Mouse (Mus musculus) forebrain, embryonic 15.5 days (tissue): ENCODE results near the gene Sema6b. TPM values are rescaled to one million over a fixed set of nuclear protein-coding genes. Genes with fewer than 3 reads are reported as not detected.
A peak's percentile ranks its signal among the peaks of the same experiment; 100 is the strongest.

ENCODE experiments used
- ATAC-seq: fragments of 200-750 bp; cut with Nextera tagmentation; replicated peaks from 2 replicates; pipeline ENCODE4 v1.8.0; 2017; ENCODE audit warnings: mild to moderate bottlenecking, moderate TSS enrichment, moderate library complexity
- H3K27ac ChIP-seq: fragments of 300-500 bp; sonication (generic); replicated peaks from 2 replicates; pipeline ENCODE4 v1.5.1; 2015; ENCODE audit warnings: mild to moderate bottlenecking, inconsistent platforms
- H3K27me3 ChIP-seq: fragments of 300-500 bp; sonication (generic); 2 replicates; pipeline ENCODE4 v1.6.1; 2015; ENCODE audit warnings: inconsistent platforms
- H3K36me3 ChIP-seq: fragments of 300-500 bp; sonication (generic); 2 replicates; pipeline ENCODE4 v1.6.1; 2015; ENCODE audit warnings: mild to moderate bottlenecking, inconsistent platforms
- H3K4me1 ChIP-seq: fragments of 300-500 bp; sonication (generic); 2 replicates; pipeline ENCODE4 v1.6.1; 2015; ENCODE audit warnings: inconsistent platforms
- H3K4me2 ChIP-seq: fragments of 300-500 bp; sonication (generic); replicated peaks from 2 replicates; pipeline ENCODE4 v1.6.1; 2015; ENCODE audit warnings: mild to moderate bottlenecking, inconsistent platforms
- H3K4me3 ChIP-seq: fragments of 300-500 bp; sonication (generic); 2 replicates; pipeline ENCODE4 v1.5.1; 2015; ENCODE audit warnings: mild to moderate bottlenecking, inconsistent platforms
- H3K9ac ChIP-seq: fragments of 300-500 bp; sonication (generic); replicated peaks from 2 replicates; pipeline ENCODE4 v1.6.1; 2015; ENCODE audit warnings: mild to moderate bottlenecking, inconsistent platforms
- H3K9me3 ChIP-seq: fragments of 300-500 bp; sonication (generic); 2 replicates; pipeline ENCODE4 v1.6.1; 2016; ENCODE audit warnings: inconsistent platforms
- WGBS: fragments of 180-500 bp; shearing (Covaris S2); methylation state at CpG from one replicate; pipeline ENCODE4 v1.1.7; 2015; ENCODE audit warnings: mixed read lengths; 5-methylcytosine and 5-hydroxymethylcytosine counted together
- microRNA-seq: library from miRNA; unstranded; fragments of <30 nt; microRNA quantifications from one replicate; pipeline ENCODE4, GENCODE M21; 2016
- polyA plus RNA-seq: library from polyadenylated mRNA; unstranded; fragments of >200 nt; fragmentation: Nextera tagmentation; extraction: Ambion mirVana; gene quantifications from 2 replicates; pipeline ENCODE4 v1.2.1, GENCODE M21; 2015

Gene Sema6b
- polyA plus RNA-seq, 1 experiment from 2014 or later = 14.2 TPM

- ATAC-seq = peak; percentile 3
- Histone ChIP-seq H3K36me3 (peaks cover 42% of the 10 kb centered on the region), H3K4me2 (peak overlapping the region; percentile 64), H3K4me1 (peaks cover 15% of the 10 kb centered on the region), H3K4me3 (peak overlapping the region; percentile 54), H3K27ac (peak overlapping the region; percentile 83), H3K9me3 (no peaks in the 10 kb centered on the region), H3K27me3 (no peaks in the 10 kb centered on the region), H3K9ac (peak overlapping the region; percentile 64)
- 9% methylated on average over 22 of the region's 22 CpGs for whole genome bisulfite sequencing
Observed at GRCm38 (mm10) chr17:56074097-56074826, 65.9 kb downstream of the Sema6b start.

Small RNAs within 50 kb of the gene (microRNA-seq; reads per million reads assigned to microRNA genes)
- gene Gm44397 = not detected

Other genes starting within 250 kb of the Sema6b start
- 16.5 and 16.7 TPM in 2 replicates for gene Zfp959, start 248.2 kb downstream of the Sema6b start, polyA plus RNA-seq
- gene Zfp119b, start 190.8 kb downstream of the Sema6b start, polyA plus RNA-seq = 6.9 and 7.9 TPM in 2 replicates
- 3.1 and 3.9 TPM in 2 replicates for gene Ebi3, start 187.7 kb downstream of the Sema6b start, polyA plus RNA-seq
- 25.2 and 27.8 TPM in 2 replicates for gene Yju2, start 181.2 kb downstream of the Sema6b start, polyA plus RNA-seq
- gene Shd, start 169.9 kb downstream of the Sema6b start, polyA plus RNA-seq = 118 and 121 TPM in 2 replicates
- gene Fsd1, start 153.8 kb downstream of the Sema6b start, polyA plus RNA-seq = 127 and 151 TPM in 2 replicates
- 4.9 and 5.5 TPM in 2 replicates for gene Stap2, start 134.8 kb downstream of the Sema6b start, polyA plus RNA-seq
- 190 and 191 TPM in 2 replicates for gene Mpnd, start 134.6 kb downstream of the Sema6b start, polyA plus RNA-seq
- gene Sh3gl1, start 103.7 kb downstream of the Sema6b start, polyA plus RNA-seq = 120 and 122 TPM in 2 replicates
- gene Chaf1a, start 99.9 kb downstream of the Sema6b start, polyA plus RNA-seq = 10.8 and 14.3 TPM in 2 replicates
- 81.1 and 89.5 TPM in 2 replicates for gene Ubxn6, start 65.3 kb downstream of the Sema6b start, polyA plus RNA-seq
- gene Hdgfl2, start 60.7 kb downstream of the Sema6b start, polyA plus RNA-seq = 144 and 167 TPM in 2 replicates
- 0.11 TPM in 2 replicates for gene Plin4, start 30.5 kb downstream of the Sema6b start, polyA plus RNA-seq
- gene Plin5, start 22.7 kb downstream of the Sema6b start, polyA plus RNA-seq = 0.69 and 0.74 TPM in 2 replicates
- gene Lrg1, start 18.3 kb downstream of the Sema6b start, polyA plus RNA-seq = 0.13 and 0.19 TPM in 2 replicates
- 9.0 and 10.0 TPM in 2 replicates for gene Tnfaip8l1, start 22.1 kb upstream of the Sema6b start, polyA plus RNA-seq
- gene Mydgf, start 43.6 kb upstream of the Sema6b start, polyA plus RNA-seq = 59.7 and 63.2 TPM in 2 replicates
- 30.7 and 31.2 TPM in 2 replicates for gene Dpp9, start 78.6 kb upstream of the Sema6b start, polyA plus RNA-seq
- gene Fem1a, start 116.5 kb upstream of the Sema6b start, polyA plus RNA-seq = 21.4 and 22.9 TPM in 2 replicates
- gene Ticam1, start 136.4 kb upstream of the Sema6b start, polyA plus RNA-seq = 1.3 and 1.7 TPM in 2 replicates
- gene Plin3, start 152.5 kb upstream of the Sema6b start, polyA plus RNA-seq = 10.9 and 13.6 TPM in 2 replicates
- not detected in 2 replicates for gene Arrdc5, start 159.9 kb upstream of the Sema6b start, polyA plus RNA-seq
- 55.6 and 65.1 TPM in 2 replicates for gene Uhrf1, start 163.0 kb upstream of the Sema6b start, polyA plus RNA-seq
- gene Kdm4b, start 185.7 kb upstream of the Sema6b start, polyA plus RNA-seq = 81.2 and 81.5 TPM in 2 replicates